Mouse (Mus musculus): ENCODE data around the gene Ganab.

DNA sequence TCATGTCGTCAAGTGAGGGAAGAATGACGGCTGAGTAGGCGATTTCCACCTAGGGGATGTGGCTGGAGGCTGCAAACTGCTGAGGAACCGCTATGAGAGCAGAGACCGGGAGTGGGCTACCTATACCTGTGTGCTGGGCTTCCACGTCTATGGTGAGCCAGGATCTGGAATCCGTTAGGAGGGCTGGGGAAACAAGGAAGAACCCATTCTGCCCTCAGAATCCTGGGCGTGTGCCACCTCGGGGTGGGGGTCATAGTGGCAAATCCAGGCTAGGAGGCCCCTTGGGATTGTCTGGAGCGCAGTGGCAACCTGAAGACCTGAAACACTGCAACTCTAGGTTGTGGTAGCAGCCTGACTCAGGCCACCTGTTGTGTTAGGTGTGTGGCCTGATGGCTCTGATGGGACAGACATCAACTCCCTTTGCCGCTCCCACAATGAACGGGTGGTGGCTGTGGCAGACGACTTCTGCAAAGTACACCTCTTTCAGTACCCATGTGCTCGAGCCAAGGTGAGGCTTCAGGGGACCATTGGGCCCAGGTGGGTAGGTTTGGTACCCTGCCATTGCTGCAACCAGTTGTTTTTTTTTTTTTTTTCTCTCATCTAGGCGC lies 42.8 kb downstream of the Ganab start:
- TF ChIP-seq CTCF (IDR thresholded peaks at IDR 0.05; ENCODE audit: low read depth): no peak
- no peak for TF ChIP-seq EP300 (IDR thresholded peaks at IDR 0.05; ENCODE audit: low read depth)
